Mouse (Mus musculus) Patski (cell line): ENCODE data around the gene Cpd. TPM values are rescaled to one million over a fixed set of nuclear protein-coding genes. Genes with fewer than 3 reads are reported as not detected.

Source experiments
- ATAC-seq: fragments of 100-300 bp; one replicate; pipeline ENCODE4 v1.8.0; 2021
- CTCF ChIA-PET: fragments of 350-600 bp; sonication (Branson Sonifier 250); formaldehyde crosslinking; loops from one replicate; lab custom pipeline; 2022; ENCODE audit warnings: inconsistent platforms; lab: Charles Lee
- POLR2A ChIA-PET: fragments of 350-600 bp; sonication (Branson Sonifier 250); formaldehyde crosslinking; loops from one replicate; lab custom pipeline; 2022; ENCODE audit warnings: antibody characterized with exemption, inconsistent platforms; lab: Charles Lee
- DNase-seq: peaks from one replicate; pipeline ENCODE4 v3.0.0-alpha.2; 2011; ENCODE audit warnings: low read depth, low spot score
- H3K27me3 ChIP-seq: fragments of 371-371 bp; one replicate; pipeline ENCODE4 v1.5.1; 2021
- CTCF ChIP-seq: fragments of 100-300 bp; IDR thresholded peaks from one replicate; pipeline ENCODE4 v1.5.1; 2021
- in situ Hi-C: fragments of 300-500 bp; cut with MboI; formaldehyde crosslinking; loops from 3 replicates; pipeline ENCODE4 v1.11.1; 2018; ENCODE audit warnings: low pct_unique_long_range_greater_than_20kb, mixed read lengths
- polyA plus RNA-seq: library from polyadenylated mRNA; unstranded; gene quantifications from one replicate; pipeline ENCODE4 v1.2.3, GENCODE M21; 2021

Cpd gene
- 125 TPM for polyA plus RNA-seq

GRCm38 (mm10) chr11:76846878-76847222 lies at the start of gene Cpd:
TSS of gene Cpd (minus strand) at chr11:76847018.
- POLR2A ChIA-PET, result interaction anchor here (1.3 to 2.0 kb wide), 3 partner anchors 49 to 97 kb away, joined by 3 to 5 read pairs (median 5); no protein-coding TSS in a partner anchor
- ATAC-seq, result peak; percentile 78
- no peaks in the 10 kb centered on the region for H3K27me3 ChIP-seq
- in situ Hi-C loops, result no loop called here
- DNase-seq, result peak; percentile 86
- CTCF ChIA-PET, result interaction anchor here (1.4 to 1.9 kb wide), 3 partner anchors 30 to 47 kb away, joined by 3 to 4 read pairs (median 4); no protein-coding TSS in a partner anchor
- TF ChIP-seq CTCF, result no peak

GRCm38 (mm10) chr11:76896360-76896759 lies 49.5 kb upstream of the Cpd start:
- no peak for TF ChIP-seq CTCF
- in situ Hi-C loops, result loop anchor here (10.0 kb wide), 1 partner anchor 212 kb away; no protein-coding TSS in a partner anchor
- ATAC-seq (no peak), DNase-seq (no peak)
- POLR2A ChIA-PET, result no interaction called here
- CTCF ChIA-PET, result interaction anchor here (1.5 kb wide), 1 partner anchor 85 kb away, joined by 3 read pairs; no protein-coding TSS in a partner anchor
- no peaks in the 10 kb centered on the region for H3K27me3 ChIP-seq

- peak; percentile 88 for TF ChIP-seq CTCF
- ATAC-seq, result peak; percentile 12
- POLR2A ChIA-PET, result interaction anchor here (1.2 kb wide), 1 partner anchor 22 kb away, joined by 3 read pairs; no protein-coding TSS in a partner anchor
- in situ Hi-C loops, result loop anchor here (5.0 to 10.0 kb wide), 3 partner anchors 37 to 209 kb away; no protein-coding TSS in a partner anchor
- no peak for DNase-seq
- CTCF ChIA-PET, result interaction anchor here (0.8 to 2.6 kb wide), 17 partner anchors 13 to 131 kb away, joined by 3 to 17 read pairs (median 5); partner anchors contain the start of genes Cpd and Gosr1
- H3K27me3 ChIP-seq, result no peaks in the 10 kb centered on the region
Observed at GRCm38 (mm10) chr11:76894240-76894639, 47.4 kb upstream of the Cpd start.

DNA sequence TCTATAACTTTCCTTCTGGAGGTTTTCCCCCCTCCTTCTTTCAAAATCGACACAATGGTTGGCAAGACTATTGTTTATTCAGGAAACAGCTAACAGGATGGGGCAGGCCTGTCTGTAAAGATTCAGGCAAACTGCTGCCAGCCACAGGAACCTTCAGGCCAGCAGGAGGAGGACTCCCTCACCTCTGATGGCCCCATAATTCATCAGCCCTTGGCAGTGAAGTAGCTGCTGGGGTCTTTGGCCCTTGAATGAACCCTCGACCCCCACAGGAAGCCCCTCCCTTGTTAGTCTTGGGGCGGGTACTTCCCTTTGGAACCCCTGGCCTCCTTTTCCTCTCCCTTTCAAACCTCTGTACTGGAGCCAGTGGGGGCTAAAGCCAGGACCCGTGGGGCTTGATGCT lies 46.8 kb upstream of the Cpd start:
- DNase-seq (no peak), ATAC-seq (no peak)
- no peaks in the 10 kb centered on the region for H3K27me3 ChIP-seq
- TF ChIP-seq CTCF, result no peak
- ChIA-PET CTCF (interaction anchor here (1.1 to 2.6 kb wide), 13 partner anchors 14 to 130 kb away, joined by 3 to 17 read pairs (median 5); partner anchors contain the start of genes Cpd and Gosr1), POLR2A (no interaction called here)
- in situ Hi-C loops, result loop anchor here (5.0 to 10.0 kb wide), 3 partner anchors 36 to 209 kb away; no protein-coding TSS in a partner anchor

GRCm38 (mm10) chr11:76892972-76893371 lies 46.2 kb upstream of the Cpd start:
- CTCF ChIA-PET, result interaction anchor here (1.7 to 2.6 kb wide), 4 partner anchors 32 to 107 kb away, joined by 5 to 17 read pairs (median 10); no protein-coding TSS in a partner anchor
- POLR2A ChIA-PET, result no interaction called here
- in situ Hi-C loops, result loop anchor here (5.0 to 10.0 kb wide), 3 partner anchors 36 to 208 kb away; no protein-coding TSS in a partner anchor
- TF ChIP-seq CTCF, result no peak
- DNase-seq (no peak), ATAC-seq (no peak)
- no peaks in the 10 kb centered on the region for H3K27me3 ChIP-seq

DNA sequence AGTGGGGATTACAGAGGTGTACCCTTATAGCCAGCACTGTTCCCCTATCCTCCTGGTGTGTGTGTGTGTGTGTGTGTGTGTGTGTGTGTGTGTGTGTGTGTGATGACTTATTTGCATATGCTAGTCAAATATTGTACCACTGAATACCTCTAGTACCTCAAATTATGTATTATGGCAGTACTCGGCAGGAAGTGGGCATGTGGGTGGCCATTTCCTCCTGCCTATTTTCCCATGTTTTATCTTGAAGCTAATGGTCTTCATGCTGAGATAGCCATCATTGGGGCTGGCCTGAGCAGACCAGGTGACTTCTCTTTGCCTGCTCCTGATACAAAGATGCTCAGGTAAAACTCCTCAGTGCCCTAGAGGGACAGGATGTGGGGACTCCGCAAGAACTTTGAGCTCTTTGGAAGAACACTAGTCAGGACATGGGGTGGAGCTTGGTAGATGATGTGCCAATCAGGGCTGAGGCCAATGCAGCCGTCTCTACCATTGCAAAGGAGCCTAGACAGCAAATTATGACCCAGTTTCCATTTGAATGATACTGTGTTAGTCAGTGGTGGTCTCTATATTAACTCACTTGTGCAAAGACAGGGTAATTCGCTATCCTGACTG lies 45.0 kb upstream of the Cpd start:
- POLR2A ChIA-PET, result no interaction called here
- no peaks in the 10 kb centered on the region for H3K27me3 ChIP-seq
- no peak for DNase-seq
- no peak for ATAC-seq
- CTCF ChIA-PET, result interaction anchor here (1.4 to 1.5 kb wide), 2 partner anchors 12 to 86 kb away, joined by 3 to 6 read pairs; no protein-coding TSS in a partner anchor
- TF ChIP-seq CTCF, result no peak
- in situ Hi-C loops, result loop anchor here (5.0 to 10.0 kb wide), 3 partner anchors 35 to 207 kb away; no protein-coding TSS in a partner anchor

- in situ Hi-C loops, result loop anchor here (5.0 to 10.0 kb wide), 3 partner anchors 34 to 206 kb away; no protein-coding TSS in a partner anchor
- TF ChIP-seq CTCF, result no peak
- no peak for DNase-seq
- CTCF ChIA-PET, result interaction anchor here (1.4 to 1.5 kb wide), 2 partner anchors 11 to 85 kb away, joined by 3 to 6 read pairs; no protein-coding TSS in a partner anchor
- ATAC-seq, result no peak
- H3K27me3 ChIP-seq, result no peaks in the 10 kb centered on the region
- POLR2A ChIA-PET, result no interaction called here
Observed at GRCm38 (mm10) chr11:76891171-76891570, 44.4 kb upstream of the Cpd start.

DNA sequence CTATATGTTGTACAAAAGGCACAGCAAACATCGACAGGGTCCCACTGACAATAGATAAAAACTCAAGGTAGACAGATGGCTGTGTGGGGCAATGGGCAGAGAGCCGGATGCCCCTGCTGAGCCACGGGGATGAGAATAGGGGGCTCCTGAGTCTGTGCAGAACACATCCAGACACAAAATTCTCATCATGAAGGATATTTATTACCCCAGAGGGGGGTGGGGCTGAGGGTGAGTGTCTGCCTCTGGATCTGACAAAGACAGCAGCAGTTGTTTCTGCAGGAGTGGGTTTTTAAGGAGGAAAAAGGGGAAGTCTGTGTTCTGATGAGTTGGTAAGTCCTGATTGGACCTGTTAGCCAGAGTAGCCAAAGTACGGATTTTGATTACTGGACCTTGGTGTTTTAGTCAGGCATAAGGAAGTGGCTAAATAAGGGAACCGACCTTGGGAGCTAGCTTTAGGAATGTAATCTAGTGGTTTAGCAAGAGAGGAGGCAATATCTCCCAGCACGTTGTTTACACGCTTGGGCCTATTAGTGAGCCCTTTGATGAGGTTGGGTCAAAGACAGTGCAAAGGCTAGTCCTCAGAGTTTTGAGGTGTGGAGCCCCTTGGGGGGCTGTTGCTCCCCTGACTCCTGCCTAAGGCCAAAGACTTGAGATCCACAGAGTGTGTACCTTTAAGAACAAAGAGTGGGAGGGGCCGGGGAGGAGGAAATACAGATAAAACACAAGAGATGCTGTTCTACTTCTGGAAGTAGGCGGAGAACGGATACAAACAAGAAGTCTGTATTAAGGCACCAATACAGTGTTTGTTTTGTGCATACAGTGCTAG lies 42.7 kb upstream of the Cpd start:
- TF ChIP-seq CTCF, result no peak
- ATAC-seq (no peak), DNase-seq (no peak)
- POLR2A ChIA-PET, result no interaction called here
- CTCF ChIA-PET, result no interaction called here
- no peaks in the 10 kb centered on the region for H3K27me3 ChIP-seq
- in situ Hi-C loops, result loop anchor here (5.0 to 10.0 kb wide), 3 partner anchors 32 to 205 kb away; no protein-coding TSS in a partner anchor

DNA sequence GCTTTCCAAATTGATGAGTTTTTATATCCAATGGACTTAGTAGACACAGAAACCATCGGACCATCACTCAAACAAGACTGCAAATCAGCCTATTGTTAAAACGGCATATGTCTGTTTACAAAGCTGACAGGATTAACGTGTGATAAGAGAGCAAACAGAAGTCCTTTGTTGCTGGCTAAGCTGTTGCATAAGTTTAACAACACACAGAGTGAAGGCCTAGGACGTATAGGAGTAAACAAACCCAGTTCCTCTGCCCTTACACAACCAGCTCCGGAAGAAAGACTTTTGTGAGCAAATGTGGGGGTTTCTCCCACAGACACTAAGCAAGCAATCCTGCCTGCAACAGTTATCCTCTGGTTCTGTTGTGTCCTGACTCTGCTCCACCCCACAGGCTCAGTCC lies 37.6 kb upstream of the Cpd start:
- no peak for TF ChIP-seq CTCF
- in situ Hi-C loops, result no loop called here
- CTCF ChIA-PET, result no interaction called here
- no peak for ATAC-seq
- no peak for DNase-seq
- POLR2A ChIA-PET, result no interaction called here
- H3K27me3 ChIP-seq, result no peaks in the 10 kb centered on the region

GRCm38 (mm10) chr11:76879816-76880215 lies 33.0 kb upstream of the Cpd start:
- ATAC-seq, result no peak
- in situ Hi-C loops, result no loop called here
- ChIA-PET POLR2A (no interaction called here), CTCF (interaction anchor here (1.1 to 1.7 kb wide), 3 partner anchors 12 to 23 kb away, joined by 3 to 6 read pairs (median 5); no protein-coding TSS in a partner anchor)
- no peak for DNase-seq
- H3K27me3 ChIP-seq, result no peaks in the 10 kb centered on the region
- TF ChIP-seq CTCF, result no peak
